Mouse (Mus musculus) liver (tissue): ENCODE measurements around the gene Phip.

Experiments used
- DNase-seq: peaks from one replicate; pipeline ENCODE4 v3.0.0-alpha.2; 2020; ENCODE audit warnings: mixed read lengths

The Phip gene

DNA sequence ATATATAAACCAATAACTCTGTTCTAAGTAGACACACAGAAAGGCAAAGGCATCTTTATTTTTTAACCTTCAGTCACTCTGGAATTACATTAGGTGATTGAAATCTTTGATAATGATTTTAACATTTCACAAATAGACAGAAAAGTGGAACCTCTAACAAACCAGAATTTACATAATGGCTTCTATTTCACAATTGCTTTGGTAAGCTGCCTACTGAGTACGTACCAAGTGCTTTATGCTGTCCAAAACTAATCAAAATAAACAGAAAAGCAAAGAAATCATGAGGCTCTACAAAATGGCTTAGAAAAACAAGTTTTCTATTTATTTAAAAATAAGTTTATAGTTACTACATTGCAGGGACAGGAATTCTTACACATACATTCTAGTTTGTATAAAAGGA, 109.2 kb downstream of the Phip start:
- DNase-seq, result no peak

- no peak for DNase-seq
These were observed 113.4 kb downstream of the Phip start for GRCm38 (mm10) chr9:82861775-82862430.

DNA sequence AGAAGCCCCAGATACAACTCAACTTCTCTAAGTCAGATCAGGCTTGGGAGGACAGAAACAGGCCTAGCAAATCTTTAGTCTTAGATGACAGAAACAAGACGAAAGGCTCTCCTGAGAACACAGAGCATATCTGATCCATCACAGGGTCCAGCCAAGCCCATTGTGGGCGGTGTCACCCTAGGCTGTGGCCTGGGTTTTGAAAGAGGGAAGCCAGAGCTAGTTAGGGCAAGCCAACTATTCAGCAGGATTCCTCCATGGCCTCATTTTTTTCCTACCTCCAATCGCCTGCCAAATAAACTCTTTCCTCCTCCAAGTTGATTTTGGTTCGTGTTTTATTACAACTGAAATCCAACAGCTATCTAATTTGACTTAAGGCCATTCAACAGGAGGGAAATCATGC, 114.0 kb downstream of the Phip start:
- DNase-seq, result no peak

DNA sequence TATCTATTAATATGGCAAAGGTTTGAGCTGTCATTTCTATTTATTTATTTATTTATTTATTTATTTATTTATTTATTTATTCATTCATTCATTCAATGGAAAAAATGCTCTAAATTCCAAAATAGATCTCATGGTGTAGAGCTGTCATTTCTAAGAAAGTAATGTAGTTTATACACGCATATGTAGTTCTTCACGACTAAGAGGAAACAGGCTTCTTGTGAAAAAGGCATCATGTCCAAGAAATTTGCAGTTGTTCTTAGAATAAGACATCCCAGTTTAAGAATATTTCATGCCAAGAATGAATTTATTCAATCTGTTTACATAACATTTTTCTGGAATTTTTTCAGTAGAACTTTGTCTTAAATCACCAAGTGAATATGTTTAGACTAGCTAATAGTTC, 114.5 kb downstream of the Phip start:
- no peak for DNase-seq

- no peak for DNase-seq
These were observed 119.1 kb downstream of the Phip start for GRCm38 (mm10) chr9:82856241-82856640.

- DNase-seq, result no peak
These were observed 120.2 kb downstream of the Phip start for GRCm38 (mm10) chr9:82854973-82855614.

DNA sequence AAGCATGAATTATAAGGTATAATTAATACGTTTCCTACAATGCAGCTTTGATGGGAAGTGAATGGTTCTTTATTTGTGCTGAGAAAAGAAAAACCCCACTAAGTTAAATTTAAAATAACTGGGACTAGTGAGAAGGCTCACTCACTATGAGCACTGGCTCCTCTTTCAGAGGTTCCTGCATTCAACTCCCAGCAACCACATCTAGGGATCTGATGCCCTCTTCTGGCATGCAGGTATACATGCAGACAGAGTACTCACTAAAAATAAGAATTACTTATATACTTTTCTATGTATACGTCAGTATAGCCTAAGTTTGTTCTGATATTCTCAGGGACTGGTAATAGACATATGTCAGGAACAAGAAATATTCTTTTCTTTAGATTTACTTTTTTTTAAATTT, 121.3 kb downstream of the Phip start:
- peak; percentile 7 for DNase-seq

GRCm38 (mm10) chr9:82842671-82843070, 132.6 kb downstream of the Phip start:
- no peak for DNase-seq

DNA sequence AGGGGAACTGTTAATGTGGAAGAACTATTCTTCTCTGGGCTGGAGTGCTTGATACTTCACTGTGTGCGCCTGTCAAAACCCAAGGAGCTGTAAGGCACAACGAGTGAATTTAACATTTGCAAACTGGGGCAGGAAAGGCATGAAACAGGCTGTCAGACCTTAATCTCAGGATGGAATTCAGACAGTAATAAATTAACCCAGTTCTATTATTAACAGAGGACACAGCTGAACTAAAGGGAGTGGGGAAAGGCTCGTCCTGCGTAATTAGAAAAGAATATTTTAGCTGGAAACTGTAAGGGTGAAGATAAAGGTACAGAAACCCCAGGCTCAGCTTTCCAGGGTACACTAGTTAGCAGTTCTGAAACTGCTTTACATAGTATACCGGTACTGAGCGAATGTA, 139.4 kb downstream of the Phip start:
- DNase-seq, result no peak

GRCm38 (mm10) chr9:82831891-82832290, 143.4 kb downstream of the Phip start:
- no peak for DNase-seq

GRCm38 (mm10) chr9:82829693-82830430, 145.5 kb downstream of the Phip start:
- peak; percentile 88 for DNase-seq

GRCm38 (mm10) chr9:82829007-82829689, 146.2 kb downstream of the Phip start, which contains the start of gene Irak1bp1:
TSS of gene Irak1bp1 (plus strand) at chr9:82829540.
- DNase-seq, result no peak

GRCm38 (mm10) chr9:82826426-82826825, 148.9 kb downstream of the Phip start:
- DNase-seq, result no peak
